Mouse (Mus musculus) urinary bladder, adult 2 months (tissue): ENCODE data around the gene Nrxn3. TPM values are rescaled to one million over a fixed set of nuclear protein-coding genes. Genes with fewer than 3 reads are reported as not detected.

ENCODE experiments used
- DNase-seq: peaks from one replicate; pipeline ENCODE4 v3.0.0; 2022; ENCODE audit warnings: low spot score
- polyA plus RNA-seq: library from polyadenylated mRNA; depleted of rRNA; stranded (reverse); fragments of >200 nt; gene quantifications from 2 replicates; pipeline ENCODE4 v1.2.3, GENCODE M21; 2012

The Nrxn3 gene
- polyA plus RNA-seq, 1 experiment, result 0.28 TPM

- no peak for DNase-seq
These were observed 326.6 kb downstream of the Nrxn3 start for GRCm38 (mm10) chr12:89049279-89049678.

GRCm38 (mm10) chr12:89049686-89050085 is 327.0 kb downstream of the Nrxn3 start:
- DNase-seq, result no peak

GRCm38 (mm10) chr12:89072436-89072835 is 349.8 kb downstream of the Nrxn3 start:
- DNase-seq, result no peak

GRCm38 (mm10) chr12:89073167-89073743 is 350.6 kb downstream of the Nrxn3 start:
- DNase-seq, result no peak

GRCm38 (mm10) chr12:89074551-89075295 is 352.0 kb downstream of the Nrxn3 start:
- no peak for DNase-seq

- no peak for DNase-seq
These were observed 371.3 kb downstream of the Nrxn3 start for GRCm38 (mm10) chr12:89093806-89094479.

GRCm38 (mm10) chr12:89097561-89097960 is 374.9 kb downstream of the Nrxn3 start:
- DNase-seq, result no peak

- peak; percentile 22 for DNase-seq
These were observed 383.5 kb downstream of the Nrxn3 start for GRCm38 (mm10) chr12:89106029-89106733.

- no peak for DNase-seq
These were observed 384.4 kb downstream of the Nrxn3 start for GRCm38 (mm10) chr12:89106881-89107584.

GRCm38 (mm10) chr12:89109779-89110335 is 387.2 kb downstream of the Nrxn3 start:
- DNase-seq, result no peak

- DNase-seq, result no peak
These were observed 405.9 kb downstream of the Nrxn3 start for GRCm38 (mm10) chr12:89128602-89129001.

GRCm38 (mm10) chr12:89129139-89129907 is 406.6 kb downstream of the Nrxn3 start:
- DNase-seq, result no peak

GRCm38 (mm10) chr12:89134333-89134732 is 411.7 kb downstream of the Nrxn3 start:
- DNase-seq, result no peak

GRCm38 (mm10) chr12:89134774-89135307 is 412.2 kb downstream of the Nrxn3 start:
- DNase-seq, result no peak

- no peak for DNase-seq
These were observed 426.3 kb downstream of the Nrxn3 start for GRCm38 (mm10) chr12:89148974-89149411.

- DNase-seq, result no peak
These were observed 426.8 kb downstream of the Nrxn3 start for GRCm38 (mm10) chr12:89149455-89149854.

- no peak for DNase-seq
These were observed 433.5 kb downstream of the Nrxn3 start for GRCm38 (mm10) chr12:89156086-89156757.

GRCm38 (mm10) chr12:89159353-89159752 is 436.7 kb downstream of the Nrxn3 start:
- DNase-seq, result no peak

GRCm38 (mm10) chr12:89174306-89175159 is 451.9 kb downstream of the Nrxn3 start:
- DNase-seq, result no peak
